Mouse (Mus musculus) liver, embryonic 14.5 days (tissue): ENCODE results near the gene Ptprj. TPM values are rescaled to one million over a fixed set of nuclear protein-coding genes. Genes with fewer than 3 reads are reported as not detected.

Experiments used
- ATAC-seq: fragments of 200-750 bp; cut with Nextera tagmentation; 2 replicates; pipeline ENCODE4 v1.8.0; 2017; ENCODE audit warnings: moderate number of reproducible peaks, mild to moderate bottlenecking, moderate library complexity; ENCODE audit not compliant: insufficient read depth
- DNase-seq, 3 experiments: peaks; one replicate each; pipeline ENCODE4 v3.0.0-alpha.2; 2012 to 2013; ENCODE audit warnings: low read depth in 3 of 3, low spot score in 3 of 3
- H3K27ac ChIP-seq: fragments of 300-500 bp; sonication (generic); 2 replicates; pipeline ENCODE4 v1.5.1; 2014; ENCODE audit warnings: moderate library complexity, mild to moderate bottlenecking, control low read depth, inconsistent platforms
- H3K27me3 ChIP-seq: fragments of 300-500 bp; sonication (generic); 2 replicates; pipeline ENCODE4 v1.6.1; 2014; ENCODE audit warnings: mild to moderate bottlenecking, low read length, moderate library complexity; ENCODE audit not compliant: control insufficient read depth, insufficient read depth
- H3K36me3 ChIP-seq: fragments of 300-500 bp; sonication (generic); replicated peaks from 2 replicates; pipeline ENCODE4 v1.6.1; 2014; ENCODE audit warnings: low read depth; ENCODE audit not compliant: control insufficient read depth, insufficient read depth
- H3K4me1 ChIP-seq, 2 experiments: fragments of 200-500 bp in 1 of 2; fragments of 300-500 bp in 1 of 2; sonication (generic) in 1 of 2; replicated peaks; 2 replicates each; pipeline ENCODE4 v1.6.1; 2012 to 2014; ENCODE audit warnings: antibody characterized with exemption in 1 of 2, inconsistent platforms in 1 of 2, low read length in 1 of 2; ENCODE audit not compliant: control insufficient read depth in 2 of 2, insufficient read depth in 2 of 2
- H3K4me2 ChIP-seq: fragments of 300-500 bp; sonication (generic); 2 replicates; pipeline ENCODE4 v1.6.1; 2014; ENCODE audit warnings: low read depth, mild to moderate bottlenecking, control low read depth, moderate library complexity
- H3K4me3 ChIP-seq, 2 experiments: fragments of 200-500 bp in 1 of 2; fragments of 300-500 bp in 1 of 2; sonication (generic) in 1 of 2; 2 replicates each; pipeline ENCODE4 v1.5.1; 2012 to 2014; ENCODE audit warnings: low read depth in 2 of 2, low read length in 2 of 2, mild to moderate bottlenecking in 2 of 2, control low read depth in 1 of 2, inconsistent platforms in 1 of 2, moderate library complexity in 1 of 2; ENCODE audit not compliant: insufficient read depth in 1 of 2
- H3K9ac ChIP-seq: fragments of 300-500 bp; sonication (generic); replicated peaks from 2 replicates; pipeline ENCODE4 v1.6.1; 2014; ENCODE audit warnings: mild to moderate bottlenecking, control low read depth, moderate library complexity
- H3K9me3 ChIP-seq: fragments of 300-500 bp; sonication (generic); 2 replicates; pipeline ENCODE4 v1.6.1; 2016; ENCODE audit warnings: low read length, mixed read lengths; ENCODE audit not compliant: control insufficient read depth
- CTCF ChIP-seq: IDR thresholded peaks from 2 replicates; pipeline ENCODE4 v1.5.1; 2016; ENCODE audit warnings: antibody characterized with exemption, low read depth, control low read depth
- EP300 ChIP-seq: IDR thresholded peaks from 2 replicates; pipeline ENCODE4 v1.6.1; 2016; ENCODE audit warnings: antibody characterized with exemption, low read depth
- WGBS: fragments of 180-500 bp; shearing (Covaris S2); extraction: QIAGEN DNeasy Blood & Tissue Kit; methylation state at CpG from one replicate; pipeline ENCODE4 v1.1.7; 2014; ENCODE audit not compliant: insufficient replicate concordance; 5-methylcytosine and 5-hydroxymethylcytosine counted together
- polyA plus RNA-seq, 2 experiments: library from polyadenylated mRNA; depleted of rRNA in 1 of 2; stranded (reverse) in 1 of 2; unstranded in 1 of 2; fragments of >200 nt; fragmentation: Nextera tagmentation in 1 of 2; extraction: Ambion mirVana in 1 of 2; gene quantifications; 2 replicates each; pipeline versions ENCODE4 v1.2.1 to v1.2.3; 2012 to 2014

The Ptprj gene
- polyA plus RNA-seq, 2 experiments, result 2.6 to 2.7 TPM

DNA sequence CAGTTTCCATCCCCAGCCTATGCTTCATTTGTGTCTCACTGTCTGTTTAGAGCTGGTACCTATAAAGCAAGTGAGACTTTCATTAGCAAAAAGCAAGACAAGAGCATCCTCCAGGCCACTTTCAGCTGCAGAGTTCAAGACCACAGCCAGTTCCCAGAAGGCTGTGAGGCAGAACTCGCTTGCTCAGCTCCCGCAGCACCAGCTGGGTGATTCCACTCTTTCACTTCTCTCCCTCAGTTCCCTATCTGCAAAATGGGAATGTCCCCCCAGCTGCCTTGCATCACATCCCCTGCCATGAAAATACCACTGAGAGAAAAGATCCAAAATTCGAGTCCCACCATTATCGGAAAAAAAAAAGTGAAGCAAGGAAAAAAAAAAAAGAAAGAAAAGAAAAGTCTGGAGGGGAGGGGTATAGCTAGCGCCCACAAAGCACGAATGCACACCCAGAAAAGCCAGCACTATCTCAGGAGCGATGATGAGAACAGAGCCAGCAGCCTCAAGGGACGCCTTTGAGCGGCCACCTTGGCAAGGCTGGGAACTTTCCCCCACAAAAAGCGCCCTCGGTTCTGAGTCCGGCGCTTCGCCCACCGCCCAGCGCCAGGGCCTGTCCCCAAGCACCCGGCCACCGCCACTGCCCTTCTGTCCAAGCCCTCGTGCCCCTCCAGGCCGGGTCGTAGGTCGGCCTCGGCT is 1.3 kb downstream of the Ptprj start:
- H3K9me3 ChIP-seq, result no peaks in the 10 kb centered on the region
- peak overlapping the region; percentile 100 for H3K4me2 ChIP-seq
- H3K4me1 ChIP-seq, result peaks cover 11 to 37% of the 10 kb centered on the region in 2 experiments
- 2% methylated on average over 23 of the region's 23 CpGs for WGBS
- peak; percentile 4; the same call in 1 of the 2 replicates for ATAC-seq
- DNase-seq, result no peak
- H3K27ac ChIP-seq, result peak overlapping the region; percentile 46; the same call in 1 of the 2 replicates
- H3K9ac ChIP-seq, result peak overlapping the region; percentile 89
- H3K27me3 ChIP-seq, result no peaks in the 10 kb centered on the region
- H3K4me3 ChIP-seq, result peak overlapping the region; percentile 67 to 95
- TF ChIP-seq CTCF (no peak), EP300 (no peak)
- H3K36me3 ChIP-seq, result no peaks in the 10 kb centered on the region

DNA sequence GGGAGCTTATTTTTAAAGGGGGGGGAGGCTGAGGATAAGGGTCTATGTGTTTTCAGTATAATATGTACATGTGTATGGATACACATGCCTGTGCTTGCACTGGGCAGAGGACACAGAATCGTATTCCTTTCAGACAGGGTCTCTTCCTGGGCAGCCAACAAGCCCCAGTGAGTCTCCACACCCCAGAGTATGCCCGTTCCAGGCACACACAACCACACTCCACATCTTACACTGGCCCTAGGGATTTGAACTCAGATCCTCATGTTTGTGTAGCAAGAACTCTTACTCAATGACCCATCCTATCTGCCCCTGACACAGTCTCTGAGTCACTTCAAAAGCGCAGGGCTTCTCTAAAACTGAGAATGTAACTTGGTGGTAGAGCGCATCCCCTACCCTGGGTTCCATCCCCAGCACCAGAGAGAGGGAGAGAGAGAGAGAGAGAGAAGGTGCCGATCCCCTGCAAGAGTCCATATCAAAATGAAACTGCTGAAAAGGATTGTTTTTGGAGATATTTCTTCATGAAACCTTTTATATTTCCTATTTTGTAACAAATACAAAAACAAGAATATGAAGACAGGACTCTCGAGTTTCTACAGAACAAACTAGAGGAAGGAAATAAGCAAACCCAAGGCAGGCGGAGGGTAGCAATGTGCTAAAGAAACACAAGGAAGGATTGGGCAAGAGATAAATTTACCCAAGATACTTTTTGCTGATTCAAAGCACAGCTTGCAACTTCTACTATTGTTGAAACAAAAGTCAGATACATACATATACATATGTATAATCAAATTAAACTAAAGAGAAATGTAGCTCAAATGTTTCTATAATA is 2.8 kb downstream of the Ptprj start:
- WGBS, result 61% methylated on average over 7 of the region's 7 CpGs
- Histone ChIP-seq H3K4me3 (no peak overlapping the region), H3K27me3 (no peaks in the 10 kb centered on the region), H3K36me3 (no peaks in the 10 kb centered on the region), H3K9me3 (no peaks in the 10 kb centered on the region), H3K27ac (no peak overlapping the region), H3K4me1 (peaks cover 12 to 42% of the 10 kb centered on the region in 2 experiments), H3K9ac (no peak overlapping the region), H3K4me2 (peak overlapping the region; percentile 18; the same call in 1 of the 2 replicates)
- no peak for ATAC-seq
- no peak for DNase-seq
- TF ChIP-seq CTCF (no peak), EP300 (no peak)

DNA sequence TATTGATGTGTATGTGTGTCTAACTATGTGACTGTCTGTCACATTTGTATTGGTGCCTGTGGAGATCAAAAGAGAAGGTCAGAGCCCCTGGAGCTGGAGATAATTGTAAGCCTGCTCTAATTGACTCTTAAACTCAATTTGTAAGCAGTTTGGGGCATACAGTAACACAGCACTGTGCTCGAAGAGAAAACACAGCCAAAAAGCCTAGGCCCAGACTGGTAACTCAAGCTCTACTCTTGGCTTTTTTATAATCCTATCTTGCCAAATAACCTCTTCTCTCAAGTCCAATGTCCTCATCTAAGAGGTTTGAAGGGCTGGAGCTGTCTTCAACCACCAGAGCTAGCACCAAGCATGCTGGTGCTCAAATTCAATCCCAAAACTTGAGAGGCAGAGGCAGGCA is 3.5 kb downstream of the Ptprj start:
- peaks cover 12 to 48% of the 10 kb centered on the region in 2 experiments for H3K4me1 ChIP-seq
- TF ChIP-seq CTCF (no peak), EP300 (no peak)
- 62% methylated on average over 1 of the region's 1 CpGs for WGBS
- no peak overlapping the region for H3K4me3 ChIP-seq
- no peak overlapping the region for H3K9ac ChIP-seq
- H3K27ac ChIP-seq, result no peak overlapping the region; the same call in 1 of the 2 replicates
- no peak overlapping the region for H3K4me2 ChIP-seq
- ATAC-seq (no peak), DNase-seq (no peak)
- no peaks in the 10 kb centered on the region for H3K27me3 ChIP-seq
- H3K36me3 ChIP-seq, result no peaks in the 10 kb centered on the region
- no peaks in the 10 kb centered on the region for H3K9me3 ChIP-seq

DNA sequence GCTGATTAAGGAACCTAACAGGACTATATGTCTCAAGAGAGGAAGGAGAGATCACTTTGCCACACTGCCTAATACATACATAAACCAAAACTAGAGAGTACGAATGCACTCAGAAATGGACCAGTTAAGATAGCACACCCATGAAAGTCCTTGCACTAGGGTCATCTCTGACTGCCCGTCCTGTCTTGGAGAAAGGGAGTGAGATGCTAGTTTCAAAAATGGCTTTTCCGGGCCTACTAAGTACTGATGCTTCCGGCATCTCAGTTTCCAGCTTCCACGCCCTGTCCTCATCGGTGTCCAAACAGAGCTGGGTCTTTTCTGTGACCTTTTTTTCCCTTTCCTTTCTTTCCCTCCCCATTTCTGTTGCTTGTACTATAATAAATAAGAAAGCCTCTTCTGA is 4.0 kb downstream of the Ptprj start:
- no peak overlapping the region for H3K4me3 ChIP-seq
- ATAC-seq (no peak), DNase-seq (no peak)
- H3K27ac ChIP-seq, result peak overlapping the region; percentile 35; the same call in 1 of the 2 replicates
- peaks cover 12 to 44% of the 10 kb centered on the region in 2 experiments for H3K4me1 ChIP-seq
- H3K9ac ChIP-seq, result no peak overlapping the region
- 0 out of 2 replicates have a peak overlapping the region, but pooled peaks have one; percentile 3 for H3K4me2 ChIP-seq
- no peaks in the 10 kb centered on the region for H3K36me3 ChIP-seq
- H3K27me3 ChIP-seq, result no peaks in the 10 kb centered on the region
- no peaks in the 10 kb centered on the region for H3K9me3 ChIP-seq
- 80% methylated on average over 6 of the region's 6 CpGs for WGBS
- TF ChIP-seq CTCF, result no peak
- TF ChIP-seq EP300, result no peak

DNA sequence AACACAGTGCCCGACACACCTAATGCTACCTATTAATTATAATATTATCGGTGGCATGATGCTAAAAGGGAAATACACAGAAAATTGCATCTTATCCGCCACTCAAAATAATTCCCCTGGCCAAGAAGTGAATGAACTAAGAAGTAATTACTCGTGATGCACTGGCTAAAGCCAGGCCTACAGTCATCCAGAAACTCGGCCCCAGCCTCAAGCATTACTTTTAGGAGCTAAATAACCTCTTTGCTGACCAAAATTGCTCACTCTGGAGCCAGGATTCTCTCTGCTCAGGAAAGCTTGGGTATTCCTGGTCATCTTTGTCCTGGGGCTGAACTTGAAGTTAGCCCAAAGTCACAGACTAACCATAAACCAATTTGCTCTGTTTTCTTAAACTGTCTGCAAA is 4.7 kb downstream of the Ptprj start:
- TF ChIP-seq CTCF, result no peak
- TF ChIP-seq EP300, result no peak
- peaks cover 12 to 37% of the 10 kb centered on the region in 2 experiments for H3K4me1 ChIP-seq
- WGBS, result 66% methylated on average over 5 of the region's 5 CpGs
- H3K4me2 ChIP-seq, result no peak overlapping the region
- no peak overlapping the region for H3K4me3 ChIP-seq
- peak overlapping the region; percentile 63 for H3K27ac ChIP-seq
- H3K9me3 ChIP-seq, result no peaks in the 10 kb centered on the region
- no peak for DNase-seq
- 0 out of 2 replicates have a peak overlapping the region, but pooled peaks have one; percentile 23 for H3K9ac ChIP-seq
- ATAC-seq, result no peak
- no peaks in the 10 kb centered on the region for H3K36me3 ChIP-seq
- no peaks in the 10 kb centered on the region for H3K27me3 ChIP-seq
